Mouse (Mus musculus): ENCODE results near the gene Tmem144.

GRCm38 (mm10) chr3:79829289-79829688 lies 23.3 kb downstream of the Tmem144 start:
- TF ChIP-seq CTCF (conservative IDR thresholded peaks at IDR 0.05; ENCODE audit: low read length) (no peak), POU5F1 (IDR thresholded peaks at IDR 0.05; ENCODE audit: borderline replicate concordance, low read length) (no peak), NANOG (IDR thresholded peaks at IDR 0.05; ENCODE audit: borderline replicate concordance, low read length) (no peak)
